Mouse (Mus musculus): ENCODE results near the gene Nat14. TPM values are rescaled to one million over a fixed set of nuclear protein-coding genes. Genes with fewer than 3 reads are reported as not detected.

Gene Nat14
- polyA plus RNA-seq, 1 experiment: 3.1 TPM

DNA sequence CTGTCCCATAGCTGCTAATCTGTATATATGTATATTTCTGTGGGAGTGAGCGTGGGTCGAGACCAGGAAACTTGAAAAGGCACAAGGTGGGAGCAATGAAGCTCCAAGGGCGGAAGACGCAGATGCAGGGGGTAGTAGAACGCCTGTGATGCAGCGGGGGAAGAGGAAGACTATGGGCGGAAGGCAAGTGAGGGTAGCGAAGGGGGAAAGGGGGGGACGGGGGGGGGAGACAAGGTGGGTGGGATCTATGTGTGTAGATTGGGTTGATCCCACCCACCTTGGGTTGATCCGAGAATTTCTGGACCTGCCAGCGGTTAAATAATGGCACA, 21.3 kb upstream of the Nat14 start:
- TF ChIP-seq POLR2A (IDR thresholded peaks at IDR 0.05; ENCODE audit: insufficient read length, low read depth) (no peak), MYOG (IDR thresholded peaks at IDR 0.05; ENCODE audit: control insufficient read depth in 1 of 3, insufficient read depth in 1 of 3, insufficient read length in 2 of 3, low read depth in 2 of 3) (no peak), MYOD1 (IDR thresholded peaks at IDR 0.05; ENCODE audit: control insufficient read depth in 1 of 3, insufficient read length in 2 of 3, low read depth in 2 of 3) (no peak), TCF3 (IDR thresholded peaks at IDR 0.05; ENCODE audit: insufficient read length, low read depth) (no peak), POLR2AphosphoS2 (IDR thresholded peaks at IDR 0.05; ENCODE audit: insufficient read length, low read depth) (no peak), E2F4 (IDR thresholded peaks at IDR 0.05; ENCODE audit: insufficient read depth) (no peak), SRF (IDR thresholded peaks at IDR 0.05; ENCODE audit: control insufficient read depth, insufficient read length, low read depth) (no peak), REST (IDR thresholded peaks at IDR 0.05; ENCODE audit: insufficient read depth, insufficient read length) (no peak), USF1 (IDR thresholded peaks at IDR 0.05; ENCODE audit: low read depth) (no peak), TCF12 (IDR thresholded peaks at IDR 0.05; ENCODE audit: insufficient read depth, poor library complexity, severe bottlenecking) (no peak), MAX (IDR thresholded peaks at IDR 0.05; ENCODE audit: low read depth) (no peak), CEBPB (IDR thresholded peaks at IDR 0.05; ENCODE audit: insufficient read depth, poor library complexity, severe bottlenecking) (no peak)
- Histone ChIP-seq H3K27me3 (ENCODE audit: control insufficient read depth, insufficient read depth, insufficient read length) (peaks cover 3% of the 10 kb centered on the region), H3K36me3 (ENCODE audit: control insufficient read depth, insufficient read depth) (no peaks in the 10 kb centered on the region), H3K4me2 (ENCODE audit: low read depth) (no peak overlapping the region), H3K4me3 (no peak overlapping the region), H3K79me2 (ENCODE audit: control insufficient read depth, insufficient read depth) (no peaks in the 10 kb centered on the region), H3ac (ENCODE audit: control insufficient read depth, insufficient read length) (no peak overlapping the region)

DNA sequence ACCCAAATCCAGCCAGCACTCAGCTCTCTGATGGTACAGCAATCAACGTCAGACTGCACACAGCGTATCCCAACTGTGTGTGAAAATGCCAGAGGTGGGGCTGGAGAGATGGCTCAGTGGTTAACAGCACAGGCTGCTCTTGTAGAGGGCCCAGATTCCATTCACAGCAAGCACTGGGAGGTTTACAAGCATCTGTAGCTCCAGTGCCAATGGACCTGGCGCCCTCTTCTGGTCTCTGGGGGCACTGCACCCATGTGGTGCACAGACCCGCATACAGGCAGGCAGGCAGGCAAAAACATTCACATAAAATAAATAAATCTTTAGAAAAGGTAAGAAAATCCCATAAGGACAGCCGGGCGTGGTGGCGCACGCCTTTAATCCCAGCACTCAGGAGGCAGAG, 20.7 kb upstream of the Nat14 start:
- TF ChIP-seq E2F4 (IDR thresholded peaks at IDR 0.05; ENCODE audit: insufficient read depth): no peak
- no peak for TF ChIP-seq USF1 (IDR thresholded peaks at IDR 0.05; ENCODE audit: low read depth)
- no peak for TF ChIP-seq MYOD1 (IDR thresholded peaks at IDR 0.05; ENCODE audit: control insufficient read depth in 1 of 3, insufficient read length in 2 of 3, low read depth in 2 of 3)
- TF ChIP-seq REST (IDR thresholded peaks at IDR 0.05; ENCODE audit: insufficient read depth, insufficient read length): no peak
- TF ChIP-seq MAX (IDR thresholded peaks at IDR 0.05; ENCODE audit: low read depth): no peak
- no peak for TF ChIP-seq SRF (IDR thresholded peaks at IDR 0.05; ENCODE audit: control insufficient read depth, insufficient read length, low read depth)
- TF ChIP-seq TCF12 (IDR thresholded peaks at IDR 0.05; ENCODE audit: insufficient read depth, poor library complexity, severe bottlenecking): no peak
- TF ChIP-seq CEBPB (IDR thresholded peaks at IDR 0.05; ENCODE audit: insufficient read depth, poor library complexity, severe bottlenecking): no peak
- TF ChIP-seq POLR2A (IDR thresholded peaks at IDR 0.05; ENCODE audit: insufficient read length, low read depth): no peak
- TF ChIP-seq TCF3 (IDR thresholded peaks at IDR 0.05; ENCODE audit: insufficient read length, low read depth): no peak
- no peak for TF ChIP-seq MYOG (IDR thresholded peaks at IDR 0.05; ENCODE audit: control insufficient read depth in 1 of 3, insufficient read depth in 1 of 3, insufficient read length in 2 of 3, low read depth in 2 of 3)
- TF ChIP-seq POLR2AphosphoS2 (IDR thresholded peaks at IDR 0.05; ENCODE audit: insufficient read length, low read depth): no peak
- no peak overlapping the region for H3K4me2 ChIP-seq (ENCODE audit: low read depth)
- peaks cover 10% of the 10 kb centered on the region for H3K27me3 ChIP-seq (ENCODE audit: control insufficient read depth, insufficient read depth, insufficient read length)
- H3ac ChIP-seq (ENCODE audit: control insufficient read depth, insufficient read length): no peak overlapping the region
- H3K4me3 ChIP-seq: no peak overlapping the region
- H3K79me2 ChIP-seq (ENCODE audit: control insufficient read depth, insufficient read depth): no peaks in the 10 kb centered on the region
- no peaks in the 10 kb centered on the region for H3K36me3 ChIP-seq (ENCODE audit: control insufficient read depth, insufficient read depth)

DNA sequence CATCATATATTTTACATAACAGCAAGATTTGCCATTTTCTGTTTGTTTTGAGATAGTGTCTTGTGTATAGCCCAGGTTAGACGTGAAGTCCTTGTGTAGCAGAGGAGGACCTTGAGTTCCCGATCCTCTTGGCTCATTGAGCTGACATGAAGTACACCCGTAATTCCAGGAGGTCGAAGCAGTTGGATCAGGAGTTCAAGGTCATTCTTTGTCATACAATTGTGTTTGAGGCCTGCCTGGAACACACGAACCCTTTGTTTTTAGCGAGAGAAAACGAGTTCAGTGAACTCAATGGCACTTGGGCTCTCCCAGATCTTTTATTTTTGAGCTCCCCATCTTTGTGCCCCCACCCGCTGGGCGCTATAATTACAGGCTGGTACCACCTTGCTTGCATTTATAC, 19.4 kb upstream of the Nat14 start:
- Histone ChIP-seq H3K4me3 (no peak overlapping the region), H3K27me3 (ENCODE audit: control insufficient read depth, insufficient read depth, insufficient read length) (peaks cover 22% of the 10 kb centered on the region), H3K79me2 (ENCODE audit: control insufficient read depth, insufficient read depth) (no peaks in the 10 kb centered on the region), H3K4me2 (ENCODE audit: low read depth) (no peak overlapping the region), H3K36me3 (ENCODE audit: control insufficient read depth, insufficient read depth) (no peaks in the 10 kb centered on the region), H3ac (ENCODE audit: control insufficient read depth, insufficient read length) (no peak overlapping the region)
- TF ChIP-seq SRF (IDR thresholded peaks at IDR 0.05; ENCODE audit: control insufficient read depth, insufficient read length, low read depth) (no peak), CEBPB (IDR thresholded peaks at IDR 0.05; ENCODE audit: insufficient read depth, poor library complexity, severe bottlenecking) (no peak), TCF3 (IDR thresholded peaks at IDR 0.05; ENCODE audit: insufficient read length, low read depth) (no peak), MYOD1 (IDR thresholded peaks at IDR 0.05; ENCODE audit: control insufficient read depth in 1 of 3, insufficient read length in 2 of 3, low read depth in 2 of 3) (no peak), REST (IDR thresholded peaks at IDR 0.05; ENCODE audit: insufficient read depth, insufficient read length) (no peak), MYOG (IDR thresholded peaks at IDR 0.05; ENCODE audit: control insufficient read depth in 1 of 3, insufficient read depth in 1 of 3, insufficient read length in 2 of 3, low read depth in 2 of 3) (no peak), TCF12 (IDR thresholded peaks at IDR 0.05; ENCODE audit: insufficient read depth, poor library complexity, severe bottlenecking) (no peak), POLR2A (IDR thresholded peaks at IDR 0.05; ENCODE audit: insufficient read length, low read depth) (no peak), MAX (IDR thresholded peaks at IDR 0.05; ENCODE audit: low read depth) (no peak), POLR2AphosphoS2 (IDR thresholded peaks at IDR 0.05; ENCODE audit: insufficient read length, low read depth) (no peak), USF1 (IDR thresholded peaks at IDR 0.05; ENCODE audit: low read depth) (no peak), E2F4 (IDR thresholded peaks at IDR 0.05; ENCODE audit: insufficient read depth) (no peak)

DNA sequence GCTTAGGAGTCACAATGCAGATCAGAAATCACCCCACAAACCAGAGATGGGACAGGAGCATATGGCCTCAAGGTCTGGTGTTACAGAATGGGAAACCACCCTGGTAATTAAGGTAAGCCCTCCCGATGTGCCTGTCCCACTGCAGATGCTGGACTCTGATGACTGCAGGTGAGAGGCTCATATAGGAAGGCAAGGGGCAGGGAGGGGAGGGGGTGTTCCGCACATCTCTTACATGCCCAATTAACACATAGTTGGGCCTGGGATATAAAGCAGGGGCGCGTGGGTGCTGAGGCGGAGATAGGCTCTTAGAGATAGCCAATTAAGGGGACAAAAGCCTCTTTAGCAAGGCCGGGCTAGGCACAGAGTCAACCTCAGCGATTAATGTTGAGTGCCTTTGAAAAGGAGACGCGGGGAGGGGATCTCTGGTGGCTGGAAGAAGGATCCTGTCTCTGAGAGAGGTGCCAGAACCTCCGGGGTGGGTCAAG, 15.3 kb upstream of the Nat14 start, which contains the start of gene Gm36210:
Gene Gm36210 (minus strand): TSS at position 51 of the 485 bp plus-strand sequence.
- Histone ChIP-seq H3ac (ENCODE audit: control insufficient read depth, insufficient read length) (no peak within 1 kb of the TSS), H3K27me3 (ENCODE audit: control insufficient read depth, insufficient read depth, insufficient read length) (peaks cover 43% of the 10 kb centered on the region), H3K4me2 (ENCODE audit: low read depth) (no peak within 1 kb of the TSS), H3K4me3 (no peak within 1 kb of the TSS), H3K79me2 (ENCODE audit: control insufficient read depth, insufficient read depth) (no peaks in the 10 kb centered on the region), H3K36me3 (ENCODE audit: control insufficient read depth, insufficient read depth) (no peaks in the 10 kb centered on the region)
- TF ChIP-seq POLR2AphosphoS2 (IDR thresholded peaks at IDR 0.05; ENCODE audit: insufficient read length, low read depth): no peak

DNA sequence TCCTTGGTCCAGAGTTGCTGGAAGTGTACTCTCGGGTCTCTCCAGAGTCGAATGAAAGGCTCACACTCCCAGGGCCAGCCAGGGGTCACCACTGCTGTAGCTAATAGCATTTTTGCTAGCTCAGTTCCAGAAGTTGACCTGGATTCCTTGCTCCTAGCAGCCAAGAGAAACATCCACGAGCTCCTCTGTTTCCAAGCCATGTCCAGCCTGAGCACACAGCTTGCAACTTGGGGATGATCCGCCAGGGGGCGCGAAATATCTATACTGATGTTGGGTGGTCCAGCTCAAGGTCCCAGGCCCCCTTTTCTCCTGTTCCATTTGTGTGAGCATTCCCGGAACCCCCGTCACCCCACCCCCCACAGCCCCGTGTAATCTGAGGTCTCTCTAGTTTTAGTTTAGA, 10.3 kb upstream of the Nat14 start:
- Histone ChIP-seq H3K4me2 (ENCODE audit: low read depth) (no peak overlapping the region), H3ac (ENCODE audit: control insufficient read depth, insufficient read length) (no peak overlapping the region), H3K36me3 (ENCODE audit: control insufficient read depth, insufficient read depth) (no peaks in the 10 kb centered on the region), H3K4me3 (no peak overlapping the region), H3K79me2 (ENCODE audit: control insufficient read depth, insufficient read depth) (peaks cover 12% of the 10 kb centered on the region), H3K27me3 (ENCODE audit: control insufficient read depth, insufficient read depth, insufficient read length) (peaks cover 29% of the 10 kb centered on the region)
- TF ChIP-seq MYOG (IDR thresholded peaks at IDR 0.05; ENCODE audit: control insufficient read depth in 1 of 3, insufficient read depth in 1 of 3, insufficient read length in 2 of 3, low read depth in 2 of 3) (no peak), POLR2AphosphoS2 (IDR thresholded peaks at IDR 0.05; ENCODE audit: insufficient read length, low read depth) (no peak), SRF (IDR thresholded peaks at IDR 0.05; ENCODE audit: control insufficient read depth, insufficient read length, low read depth) (no peak), MYOD1 (IDR thresholded peaks at IDR 0.05; ENCODE audit: control insufficient read depth in 1 of 3, insufficient read length in 2 of 3, low read depth in 2 of 3) (no peak)

Data from myocyte (in vitro differentiated cells).